Mouse (Mus musculus) CH12.LX (cell line): Measurements from ENCODE around the gene Ncoa1. TPM values are rescaled to one million over a fixed set of nuclear protein-coding genes. Genes with fewer than 3 reads are reported as not detected.

ENCODE experiments used
- DNase-seq: peaks from one replicate; pipeline ENCODE4 v3.0.0-alpha.2; 2013; ENCODE audit errors: extremely low read depth
- H3K27ac ChIP-seq: 2 replicates; pipeline ENCODE4 v1.5.1; 2012; ENCODE audit warnings: low read depth, mild to moderate bottlenecking, control low read depth, moderate library complexity; ENCODE audit not compliant: insufficient read depth
- H3K27me3 ChIP-seq: replicated peaks from 2 replicates; pipeline ENCODE3; 2012; ENCODE audit warnings: inconsistent platforms
- H3K36me3 ChIP-seq, 2 experiments: replicated peaks in 1 of 2; 2 replicates each; pipeline versions ENCODE3 to v1.6.1; 2012; ENCODE audit warnings: inconsistent platforms in 1 of 2, low read length in 1 of 2, mild to moderate bottlenecking in 1 of 2, mixed read lengths in 1 of 2, moderate library complexity in 1 of 2; ENCODE audit not compliant: control insufficient read depth in 1 of 2, insufficient read depth in 1 of 2
- H3K4me1 ChIP-seq, 2 experiments: 2 replicates each; pipeline ENCODE4 v1.6.1; 2012; ENCODE audit warnings: inconsistent platforms in 1 of 2, moderate library complexity in 1 of 2; ENCODE audit not compliant: insufficient read depth in 2 of 2, control insufficient read depth in 1 of 2
- H3K4me2 ChIP-seq: 2 replicates; pipeline ENCODE4 v1.6.1; 2012; ENCODE audit warnings: low read depth, mild to moderate bottlenecking, control low read depth; ENCODE audit not compliant: poor library complexity, insufficient read depth, severe bottlenecking
- H3K4me3 ChIP-seq, 3 experiments: fragments of 150-350 bp in 1 of 3; sonication (generic) in 1 of 3; replicated peaks in 1 of 3; 2 replicates each; pipeline versions ENCODE3 to v1.5.1; 2011 to 2012; ENCODE audit warnings: low read depth in 2 of 3, low read length in 2 of 3, mild to moderate bottlenecking in 2 of 3, moderate library complexity in 2 of 3, control low read depth in 1 of 3, improper control_type of control experiment in 1 of 3, inconsistent platforms in 1 of 3, mixed read lengths in 1 of 3; ENCODE audit not compliant: poor library complexity in 1 of 3
- H3K79me2 ChIP-seq: replicated peaks from 2 replicates; pipeline ENCODE4 v1.6.1; 2012; ENCODE audit warnings: mild to moderate bottlenecking, moderate library complexity; ENCODE audit not compliant: control insufficient read depth, poor library complexity, insufficient read depth, severe bottlenecking; ENCODE audit errors: extremely low read depth
- H3K9ac ChIP-seq: 2 replicates; pipeline ENCODE4 v1.6.1; 2012; ENCODE audit warnings: low read depth, mild to moderate bottlenecking, control low read depth, moderate library complexity; ENCODE audit not compliant: insufficient read depth
- H3K9me3 ChIP-seq: replicated peaks from 2 replicates; pipeline ENCODE3; 2012; ENCODE audit warnings: low read length, inconsistent platforms, mixed read lengths
- CHD1 ChIP-seq: IDR thresholded peaks from 2 replicates; pipeline ENCODE4 v1.6.1; 2012; ENCODE audit warnings: low read depth, low read length, improper control_type of control experiment, inconsistent platforms
- CTCF ChIP-seq, 2 experiments: IDR thresholded peaks in 1 of 2; conservative IDR thresholded peaks in 1 of 2; 2 replicates each; pipeline ENCODE4 v1.5.1; 2011 to 2012; ENCODE audit warnings: low read depth in 2 of 2, low read length in 2 of 2, improper control_type of control experiment in 1 of 2, inconsistent platforms in 1 of 2, mild to moderate bottlenecking in 1 of 2, moderate library complexity in 1 of 2
- E2F4 ChIP-seq: IDR thresholded peaks from 2 replicates; pipeline ENCODE4 v1.6.1; 2011; ENCODE audit warnings: low read depth, low read length, improper control_type of control experiment; ENCODE audit not compliant: insufficient replicate concordance
- EP300 ChIP-seq: IDR thresholded peaks from 2 replicates; pipeline ENCODE4 v1.6.1; 2011; ENCODE audit warnings: low read length, improper control_type of control experiment
- IRF4 ChIP-seq: IDR thresholded peaks from 2 replicates; pipeline ENCODE4 v1.6.1; 2014; ENCODE audit warnings: low read depth, mild to moderate bottlenecking, inconsistent platforms, low read length, improper control_type of control experiment
- JUND ChIP-seq: conservative IDR thresholded peaks from 2 replicates; pipeline ENCODE4 v1.6.1; 2011; ENCODE audit warnings: low read depth, low read length, improper control_type of control experiment
- KAT2A ChIP-seq: IDR thresholded peaks from 2 replicates; pipeline ENCODE4 v1.6.1; 2012; ENCODE audit warnings: low read length, improper control_type of control experiment, inconsistent platforms; ENCODE audit not compliant: insufficient replicate concordance
- MAFK ChIP-seq: IDR thresholded peaks from 2 replicates; pipeline ENCODE4 v1.6.1; 2011; ENCODE audit warnings: low read length, improper control_type of control experiment; ENCODE audit not compliant: insufficient replicate concordance
- MAX ChIP-seq: IDR thresholded peaks from 2 replicates; pipeline ENCODE4 v1.6.1; 2011; ENCODE audit warnings: low read length, improper control_type of control experiment
- MEF2A ChIP-seq: IDR thresholded peaks from 2 replicates; pipeline ENCODE4 v1.6.1; 2014; ENCODE audit warnings: low read depth, mild to moderate bottlenecking, inconsistent platforms, low read length, improper control_type of control experiment, borderline replicate concordance
- SIN3A ChIP-seq: IDR thresholded peaks from 2 replicates; pipeline ENCODE4 v1.6.1; 2012; ENCODE audit warnings: low read length, improper control_type of control experiment, inconsistent platforms
- USF2 ChIP-seq: conservative IDR thresholded peaks from 2 replicates; pipeline ENCODE4 v1.6.1; 2011; ENCODE audit warnings: low read depth, low read length, improper control_type of control experiment
- ZKSCAN1 ChIP-seq: IDR thresholded peaks from 2 replicates; pipeline ENCODE4 v1.6.1; 2012; ENCODE audit warnings: low read depth, inconsistent platforms, low read length, improper control_type of control experiment, borderline replicate concordance
- ZNF384 ChIP-seq: IDR thresholded peaks from 2 replicates; pipeline ENCODE4 v1.6.1; 2012; ENCODE audit warnings: low read depth, low read length, improper control_type of control experiment, inconsistent platforms
- dilution Hi-C: fragments of 300-500 bp; cut with MboI; formaldehyde crosslinking; loops from 2 replicates; pipeline ENCODE4 v1.14.3; 2020; ENCODE audit warnings: low sequenced_read_pairs; ENCODE audit not compliant: extremely low pct_unique_long_range_greater_than_20kb, extremely low pct_ligation_motif_present
- in situ Hi-C: fragments of 300-500 bp; cut with MboI; formaldehyde crosslinking; loops from 3 replicates; pipeline ENCODE4 v1.14.3; 2019; ENCODE audit warnings: low sequenced_read_pairs, low pct_ligation_motif_present, low pct_unique_long_range_greater_than_20kb, mixed read lengths
- polyA plus RNA-seq: library from polyadenylated mRNA; unstranded; fragments of >175 nt; gene quantifications from 2 replicates; pipeline ENCODE4 v1.2.1, GENCODE M21; 2012; ENCODE audit warnings: low read depth; ENCODE audit not compliant: insufficient read length
- total RNA-seq, 2 experiments: library from RNA; depleted of rRNA; stranded (reverse); fragments of 300-350 nt in 1 of 2; fragments of >200 nt in 1 of 2; gene quantifications; 2 replicates each; pipeline ENCODE4 v1.2.3; 2012 to 2014

The Ncoa1 gene
- total and polyA plus RNA-seq, 3 experiments: 2.4 to 6.4 (median 4.2) TPM

GRCm38 (mm10) chr12:4509591-4510061 is 32.6 kb upstream of the Ncoa1 start:
- Histone ChIP-seq H3K4me1 (peaks cover 2 to 4% of the 10 kb centered on the region in 2 experiments; a peak in 2 of 4 replicates), H3K36me3 (no peaks in the 10 kb centered on the region), H3K27ac (no peak overlapping the region), H3K79me2 (no peaks in the 10 kb centered on the region), H3K4me2 (no peak overlapping the region), H3K9ac (no peak overlapping the region), H3K27me3 (no peaks in the 10 kb centered on the region), H3K4me3 (no peak overlapping the region), H3K9me3 (no peaks in the 10 kb centered on the region)
- DNase-seq: no peak
- in situ Hi-C loops: no loop called here
- TF ChIP-seq KAT2A (no peak), EP300 (no peak), MEF2A (no peak)
- dilution Hi-C loops: no loop called here

DNA sequence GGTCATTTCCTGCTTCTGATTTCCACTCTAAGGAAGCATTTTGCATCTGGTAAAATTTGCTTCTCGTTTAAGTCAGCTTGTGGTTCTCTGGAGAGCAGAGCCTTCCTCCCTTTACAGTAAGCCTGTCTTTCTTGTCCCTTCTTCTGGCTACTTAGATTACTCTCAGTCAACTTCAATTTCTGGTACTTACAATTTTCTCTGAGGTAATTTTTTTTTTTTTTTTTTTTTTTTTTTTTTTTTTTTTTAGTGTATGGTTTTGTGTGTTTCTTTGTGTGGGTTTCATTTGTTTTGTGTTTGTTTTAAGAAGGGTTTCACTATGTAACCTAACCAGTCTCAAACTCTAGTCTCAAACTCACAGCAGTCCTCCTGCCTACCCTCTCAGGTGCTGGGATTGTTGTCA is 31.2 kb upstream of the Ncoa1 start:
- Histone ChIP-seq H3K9me3 (no peaks in the 10 kb centered on the region), H3K4me3 (no peak overlapping the region), H3K36me3 (no peaks in the 10 kb centered on the region), H3K9ac (no peak overlapping the region), H3K27ac (no peak overlapping the region), H3K27me3 (no peaks in the 10 kb centered on the region), H3K79me2 (no peaks in the 10 kb centered on the region), H3K4me1 (peaks cover 2 to 4% of the 10 kb centered on the region in 2 experiments; a peak in 2 of 4 replicates), H3K4me2 (no peak overlapping the region)
- dilution Hi-C loops (no loop called here), in situ Hi-C loops (no loop called here)
- peak; percentile 11 for DNase-seq
- no peak for TF ChIP-seq ZKSCAN1
- TF ChIP-seq MAFK: no peak
- TF ChIP-seq USF2: no peak
- TF ChIP-seq ZNF384: peak; percentile 71
- TF ChIP-seq CTCF (conservative IDR thresholded peaks at IDR 0.05 in 1 of 2, IDR thresholded peaks at IDR 0.05 in 1 of 2; ENCODE audit: low read depth in 2 of 2, low read length in 2 of 2): no peak
- TF ChIP-seq E2F4: no peak
- no peak for TF ChIP-seq JUND

DNA sequence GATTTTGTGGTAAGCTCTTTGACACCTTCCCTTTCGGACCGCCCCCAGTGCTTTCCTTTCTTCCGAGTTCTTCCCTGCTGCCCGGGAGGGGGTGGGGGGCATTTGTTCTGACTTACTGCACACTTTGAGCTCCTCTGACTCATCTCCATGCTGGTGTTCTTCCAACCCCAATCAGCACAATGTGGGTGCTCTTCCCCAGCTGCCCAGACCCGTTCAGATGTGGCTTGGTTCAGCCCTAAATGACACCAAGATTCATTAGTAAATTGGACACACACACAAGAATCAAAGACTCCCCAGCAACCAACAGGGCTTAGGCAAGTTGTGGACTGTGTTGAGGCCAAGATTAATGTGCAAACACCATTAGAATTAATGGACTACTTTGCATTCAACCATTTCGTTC is 30.5 kb upstream of the Ncoa1 start:
- Histone ChIP-seq H3K4me3 (no peak overlapping the region), H3K4me1 (peaks cover 2 to 4% of the 10 kb centered on the region in 2 experiments; a peak in 2 of 4 replicates), H3K9ac (no peak overlapping the region), H3K36me3 (no peaks in the 10 kb centered on the region), H3K27me3 (no peaks in the 10 kb centered on the region), H3K27ac (no peak overlapping the region), H3K79me2 (no peaks in the 10 kb centered on the region), H3K9me3 (no peaks in the 10 kb centered on the region), H3K4me2 (no peak overlapping the region)
- TF ChIP-seq SIN3A (no peak), MAX (no peak), IRF4 (no peak), JUND (no peak), CHD1 (no peak), MAFK (no peak)
- dilution Hi-C loops (no loop called here), in situ Hi-C loops (no loop called here)
- DNase-seq: no peak
